Mouse (Mus musculus) limb, embryonic 13.5 days (tissue): ENCODE measurements around the gene Zfp747. TPM values are rescaled to one million over a fixed set of nuclear protein-coding genes. Genes with fewer than 3 reads are reported as not detected.
A peak's percentile ranks its signal among the peaks of the same experiment; 100 is the strongest.
"Not testable (repeated sequence)": the region's sequence is repeated elsewhere in the genome, so short reads cannot be mapped to it uniquely, and the experiment has no call there.

Source experiments
- ATAC-seq: fragments of 200-750 bp; cut with Nextera tagmentation; 2 replicates; pipeline ENCODE4 v1.8.0; 2017; ENCODE audit warnings: low read depth, moderate number of reproducible peaks, moderate TSS enrichment; ENCODE audit not compliant: low FRiP score
- H3K27ac ChIP-seq: fragments of 300-500 bp; sonication (generic); 2 replicates; pipeline ENCODE4 v1.5.1; 2015; ENCODE audit warnings: inconsistent platforms, mild to moderate bottlenecking, moderate library complexity
- H3K27me3 ChIP-seq: fragments of 300-500 bp; sonication (generic); 2 replicates; pipeline ENCODE4 v1.6.1; 2015; ENCODE audit warnings: mild to moderate bottlenecking, inconsistent platforms
- H3K36me3 ChIP-seq: fragments of 300-500 bp; sonication (generic); 2 replicates; pipeline ENCODE4 v1.6.1; 2015; ENCODE audit warnings: inconsistent platforms, mild to moderate bottlenecking, moderate library complexity
- H3K4me1 ChIP-seq: fragments of 300-500 bp; sonication (generic); 2 replicates; pipeline ENCODE4 v1.6.1; 2015; ENCODE audit warnings: inconsistent platforms
- H3K4me2 ChIP-seq: fragments of 300-500 bp; sonication (generic); replicated peaks from 2 replicates; pipeline ENCODE4 v1.6.1; 2015; ENCODE audit warnings: inconsistent platforms, mild to moderate bottlenecking, moderate library complexity
- H3K4me3 ChIP-seq: fragments of 300-500 bp; sonication (generic); 2 replicates; pipeline ENCODE4 v1.5.1; 2015; ENCODE audit warnings: moderate library complexity, mild to moderate bottlenecking, inconsistent platforms
- H3K9ac ChIP-seq: fragments of 300-500 bp; sonication (generic); 2 replicates; pipeline ENCODE4 v1.6.1; 2015; ENCODE audit warnings: mild to moderate bottlenecking, inconsistent platforms
- H3K9me3 ChIP-seq: fragments of 300-500 bp; sonication (generic); 2 replicates; pipeline ENCODE4 v1.6.1; 2016; ENCODE audit warnings: inconsistent platforms
- WGBS: fragments of 180-500 bp; shearing (Covaris S2); methylation state at CpG from one replicate; pipeline ENCODE4 v1.1.7; 2015; 5-methylcytosine and 5-hydroxymethylcytosine counted together
- polyA plus RNA-seq: library from polyadenylated mRNA; unstranded; fragments of >200 nt; fragmentation: Nextera tagmentation; extraction: Ambion mirVana; gene quantifications from 2 replicates; pipeline ENCODE4 v1.2.1, GENCODE M21; 2015

The Zfp747 gene
- polyA plus RNA-seq, 1 experiment from 2014 or later = 8.7 TPM

- Histone ChIP-seq H3K9me3 (no peaks in the 10 kb centered on the region), H3K27ac (no peak overlapping the region), H3K36me3 (no peaks in the 10 kb centered on the region), H3K4me3 (no peak overlapping the region), H3K4me2 (peak overlapping the region; percentile 76), H3K9ac (no peak overlapping the region), H3K4me1 (peaks cover 7% of the 10 kb centered on the region), H3K27me3 (peaks cover 39% of the 10 kb centered on the region)
- WGBS = 55% methylated on average over 4 of the region's 4 CpGs
- ATAC-seq = no peak
These were observed 11.7 kb downstream of the Zfp747 start for GRCm38 (mm10) chr7:127364166-127364565.

- peak overlapping the region; percentile 76 for H3K4me2 ChIP-seq
- 3% methylated on average over 24 of the region's 24 CpGs for WGBS
- peak overlapping the region; percentile 70 for H3K9ac ChIP-seq
- H3K4me3 ChIP-seq = peak overlapping the region; percentile 47
- H3K4me1 ChIP-seq = peaks cover 7% of the 10 kb centered on the region
- no peak for ATAC-seq
- H3K27me3 ChIP-seq = peaks cover 39% of the 10 kb centered on the region
- H3K36me3 ChIP-seq = no peaks in the 10 kb centered on the region
- H3K9me3 ChIP-seq = no peaks in the 10 kb centered on the region
- no peak overlapping the region for H3K27ac ChIP-seq
These were observed 12.4 kb downstream of the Zfp747 start for GRCm38 (mm10) chr7:127363475-127363921.

GRCm38 (mm10) chr7:127362418-127362817 lies 13.4 kb downstream of the Zfp747 start:
- H3K36me3 ChIP-seq, H3K9me3 ChIP-seq, ATAC-seq, H3K4me1 ChIP-seq, H3K9ac ChIP-seq, H3K27ac ChIP-seq: not testable (repeated sequence)
- H3K4me3 ChIP-seq = peak overlapping the region; percentile 13; the same call in 1 of the 2 replicates
- peaks cover 41% of the 10 kb centered on the region for H3K27me3 ChIP-seq
- peak overlapping the region; percentile 36 for H3K4me2 ChIP-seq
- 27% methylated on average over 13 of the region's 13 CpGs for WGBS

- no peak for ATAC-seq
- Histone ChIP-seq H3K4me1 (peaks cover 7% of the 10 kb centered on the region), H3K9ac (no peak overlapping the region), H3K9me3 (no peaks in the 10 kb centered on the region), H3K4me3 (no peak overlapping the region), H3K27me3 (peaks cover 41% of the 10 kb centered on the region), H3K36me3 (no peaks in the 10 kb centered on the region), H3K4me2 (no peak overlapping the region), H3K27ac (no peak overlapping the region)
- WGBS = 49% methylated on average over 12 of the region's 13 CpGs
These were observed 14.4 kb downstream of the Zfp747 start for GRCm38 (mm10) chr7:127361449-127361848.

- WGBS = 80% methylated on average over 4 of the region's 4 CpGs
- H3K9me3 ChIP-seq = no peaks in the 10 kb centered on the region
- H3K27ac ChIP-seq = no peak overlapping the region
- no peak overlapping the region for H3K4me3 ChIP-seq
- no peak for ATAC-seq
- H3K36me3 ChIP-seq = no peaks in the 10 kb centered on the region
- H3K4me1 ChIP-seq = peaks cover 7% of the 10 kb centered on the region
- peaks cover 38% of the 10 kb centered on the region for H3K27me3 ChIP-seq
- no peak overlapping the region for H3K9ac ChIP-seq
- no peak overlapping the region for H3K4me2 ChIP-seq
These were observed 15.6 kb downstream of the Zfp747 start for GRCm38 (mm10) chr7:127360265-127360664.

- Histone ChIP-seq H3K36me3 (no peaks in the 10 kb centered on the region), H3K4me1 (peaks cover 3% of the 10 kb centered on the region), H3K4me2 (no peak overlapping the region), H3K4me3 (no peak overlapping the region), H3K9ac (no peak overlapping the region), H3K27me3 (peaks cover 28% of the 10 kb centered on the region), H3K27ac (no peak overlapping the region), H3K9me3 (no peaks in the 10 kb centered on the region)
- WGBS = 67% methylated on average over 4 of the region's 4 CpGs
- ATAC-seq = no peak
These were observed 17.4 kb downstream of the Zfp747 start for GRCm38 (mm10) chr7:127358472-127358871.

- Histone ChIP-seq H3K4me2 (no peak overlapping the region), H3K9me3 (no peaks in the 10 kb centered on the region), H3K4me1 (no peaks in the 10 kb centered on the region), H3K27ac (no peak overlapping the region), H3K36me3 (no peaks in the 10 kb centered on the region), H3K4me3 (no peak overlapping the region), H3K9ac (no peak overlapping the region), H3K27me3 (peaks cover 25% of the 10 kb centered on the region)
- 63% methylated on average over 2 of the region's 2 CpGs for WGBS
- no peak for ATAC-seq
These were observed 18.0 kb downstream of the Zfp747 start for GRCm38 (mm10) chr7:127357871-127358270.

GRCm38 (mm10) chr7:127355796-127356195 lies 20.1 kb downstream of the Zfp747 start:
- Histone ChIP-seq H3K4me3 (no peak overlapping the region), H3K9me3 (no peaks in the 10 kb centered on the region), H3K27ac (no peak overlapping the region), H3K4me2 (no peak overlapping the region), H3K9ac (no peak overlapping the region), H3K4me1 (no peaks in the 10 kb centered on the region), H3K36me3 (no peaks in the 10 kb centered on the region), H3K27me3 (peaks cover 15% of the 10 kb centered on the region)
- 70% methylated on average over 3 of the region's 3 CpGs for WGBS
- no peak for ATAC-seq

- Histone ChIP-seq H3K9ac (no peak overlapping the region), H3K4me3 (no peak overlapping the region), H3K36me3 (no peaks in the 10 kb centered on the region), H3K9me3 (no peaks in the 10 kb centered on the region), H3K27ac (no peak overlapping the region), H3K4me1 (peaks cover 7% of the 10 kb centered on the region), H3K4me2 (no peak overlapping the region), H3K27me3 (no peaks in the 10 kb centered on the region)
- no peak for ATAC-seq
- WGBS = 86% methylated on average over 5 of the region's 5 CpGs
These were observed 24.4 kb downstream of the Zfp747 start for GRCm38 (mm10) chr7:127351230-127352004.

- peak overlapping the region; percentile 98 for H3K9ac ChIP-seq
- H3K36me3 ChIP-seq = peaks cover 23% of the 10 kb centered on the region
- peak overlapping the region; percentile 89 for H3K4me3 ChIP-seq
- no peak for ATAC-seq
- peaks cover 22% of the 10 kb centered on the region for H3K4me1 ChIP-seq
- H3K27ac ChIP-seq = no peak overlapping the region
- 19% methylated on average over 8 of the region's 8 CpGs for WGBS
- H3K27me3 ChIP-seq = no peaks in the 10 kb centered on the region
- H3K4me2 ChIP-seq = peak overlapping the region; percentile 85
- no peaks in the 10 kb centered on the region for H3K9me3 ChIP-seq
These were observed 29.2 kb downstream of the Zfp747 start for GRCm38 (mm10) chr7:127346676-127347075.

GRCm38 (mm10) chr7:127345512-127346325 lies 30.1 kb downstream of the Zfp747 start, which contains the start of gene Zfp768:
Gene Zfp768, minus strand, starts transcription at chr7:127345589.
- peak within 1 kb of the TSS; percentile 85 for H3K4me2 ChIP-seq
- ATAC-seq = peak; percentile 91
- peak within 1 kb of the TSS; percentile 91 for H3K27ac ChIP-seq
- peaks cover 22% of the 10 kb centered on the region for H3K4me1 ChIP-seq
- no peaks in the 10 kb centered on the region for H3K9me3 ChIP-seq
- H3K36me3 ChIP-seq = peaks cover 33% of the 10 kb centered on the region
- under 1% methylated on average over 74 of the region's 76 CpGs for WGBS
- H3K27me3 ChIP-seq = no peaks in the 10 kb centered on the region
- H3K9ac ChIP-seq = peak within 1 kb of the TSS; percentile 98
- peak within 1 kb of the TSS; percentile 89 for H3K4me3 ChIP-seq

GRCm38 (mm10) chr7:127345092-127345491 lies 30.8 kb downstream of the Zfp747 start:
- Histone ChIP-seq H3K4me1 (peaks cover 22% of the 10 kb centered on the region), H3K4me3 (peak overlapping the region; percentile 89), H3K4me2 (peak overlapping the region; percentile 85), H3K36me3 (peaks cover 39% of the 10 kb centered on the region), H3K27ac (peak overlapping the region; percentile 91), H3K9me3 (no peaks in the 10 kb centered on the region), H3K27me3 (no peaks in the 10 kb centered on the region), H3K9ac (peak overlapping the region; percentile 98)
- ATAC-seq = peak; percentile 49
- WGBS = under 1% methylated on average over 41 of the region's 42 CpGs
